Mouse (Mus musculus): ENCODE measurements around the gene Vmn1r52. TPM values are rescaled to one million over a fixed set of nuclear protein-coding genes. Genes with fewer than 3 reads are reported as not detected.

Gene Vmn1r52
- not detected for polyA plus RNA-seq (2017; shearing (Covaris generic))

DNA sequence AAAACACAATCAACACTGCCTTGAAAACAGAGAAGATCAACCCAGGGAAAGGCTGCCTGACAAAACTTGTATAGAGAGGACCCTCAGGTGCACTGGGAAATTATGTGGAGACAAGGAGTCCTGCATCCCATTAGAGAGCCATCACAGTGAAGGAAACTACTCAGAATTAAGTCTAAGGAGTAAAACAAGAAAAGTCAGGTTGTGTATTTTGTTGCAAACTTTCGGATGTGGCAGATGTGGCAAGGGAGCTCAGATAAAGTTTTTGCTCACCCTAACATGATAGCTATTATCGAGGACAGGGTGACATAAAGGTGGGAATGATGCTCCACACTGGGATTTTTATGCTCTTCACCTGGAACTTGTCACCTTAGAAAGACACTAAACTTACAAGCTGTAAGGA lies at the start of gene Vmn1r52:
Vmn1r52 (plus strand) TSS at position 301 of the 400 bp plus-strand sequence.

DNA sequence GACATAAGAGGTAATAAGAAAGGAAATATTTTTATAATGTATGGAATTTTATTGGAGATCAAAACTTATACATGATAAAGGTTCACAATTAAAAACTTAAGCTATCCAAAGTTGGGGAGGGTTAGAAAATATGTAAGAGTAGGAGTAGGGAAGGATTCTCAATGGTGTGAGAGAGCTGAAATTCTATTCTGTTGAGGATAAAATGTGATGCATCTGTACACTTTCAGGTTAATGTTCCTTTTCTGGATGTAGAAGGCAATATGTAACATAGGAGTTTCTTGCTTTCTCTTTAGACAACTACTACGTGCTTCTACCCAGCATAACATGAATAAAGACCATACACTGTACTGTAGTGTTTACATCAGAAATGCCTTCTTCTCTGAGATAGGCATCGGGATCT lies 27.9 kb downstream of the Vmn1r52 start, which contains the start of gene V1ra8:
V1ra8 (plus strand) TSS at position 301 of the 400 bp plus-strand sequence.

DNA sequence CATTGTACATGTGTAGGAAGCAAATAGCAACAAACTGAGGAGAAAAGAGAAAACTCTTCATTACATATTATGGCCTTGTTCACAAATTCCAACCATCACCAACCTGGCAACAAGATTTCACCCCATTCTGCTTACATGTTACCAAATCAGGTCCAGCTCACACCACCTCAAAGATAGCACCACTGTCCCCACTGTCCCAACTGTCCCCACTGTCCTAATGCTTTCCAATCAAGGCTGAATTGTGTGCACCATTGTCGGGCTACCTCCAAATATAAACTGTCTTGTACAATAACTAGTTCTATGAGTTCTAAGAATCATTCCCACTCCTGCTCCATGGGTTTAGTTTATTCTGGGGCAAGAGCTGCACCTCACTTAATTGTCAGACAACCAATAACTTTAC lies 49.7 kb downstream of the Vmn1r52 start, which contains the start of gene Vmn1r53:
Vmn1r53 (minus strand) TSS at position 101 of the 400 bp plus-strand sequence.

Other genes starting within 250 kb of the Vmn1r52 start
- not detected for gene Vmn1r45, start 234.2 kb upstream of the Vmn1r52 start, polyA plus RNA-seq (2017; shearing (Covaris generic))
- gene Vmn1r46, start 205.5 kb upstream of the Vmn1r52 start, polyA plus RNA-seq (2017; shearing (Covaris generic)) = 0.02 TPM
- gene Vmn1r47, start 158.7 kb upstream of the Vmn1r52 start, polyA plus RNA-seq (2017; shearing (Covaris generic)) = not detected
- not detected for gene Vmn1r48, start 138.0 kb upstream of the Vmn1r52 start, polyA plus RNA-seq (2017; shearing (Covaris generic))
- gene Vmn1r49, start 96.3 kb upstream of the Vmn1r52 start, polyA plus RNA-seq (2017; shearing (Covaris generic)) = not detected
- not detected for gene Vmn1r50, start 73.4 kb upstream of the Vmn1r52 start, polyA plus RNA-seq (2017; shearing (Covaris generic))
- gene Vmn1r51, start 52.2 kb upstream of the Vmn1r52 start, polyA plus RNA-seq (2017; shearing (Covaris generic)) = not detected
- not detected for gene V1ra8, start 28.0 kb downstream of the Vmn1r52 start, polyA plus RNA-seq (2017; shearing (Covaris generic))
- gene Vmn1r53, start 49.6 kb downstream of the Vmn1r52 start, polyA plus RNA-seq (2017; shearing (Covaris generic)) = not detected
- gene Vmn1r54, start 71.5 kb downstream of the Vmn1r52 start, polyA plus RNA-seq (2017; shearing (Covaris generic)) = not detected
- not detected for gene BC048671, start 126.4 kb downstream of the Vmn1r52 start, polyA plus RNA-seq (2017; shearing (Covaris generic))
- gene Chst13, start 150.4 kb downstream of the Vmn1r52 start, polyA plus RNA-seq (2017; shearing (Covaris generic)) = not detected
- not detected for gene Uroc1, start 158.5 kb downstream of the Vmn1r52 start, polyA plus RNA-seq (2017; shearing (Covaris generic))
- gene Zxdc, start 194.7 kb downstream of the Vmn1r52 start, polyA plus RNA-seq (2017; shearing (Covaris generic)) = 39.2 TPM